Mouse (Mus musculus): Measurements from ENCODE around the gene Rtn4rl2.

DNA sequence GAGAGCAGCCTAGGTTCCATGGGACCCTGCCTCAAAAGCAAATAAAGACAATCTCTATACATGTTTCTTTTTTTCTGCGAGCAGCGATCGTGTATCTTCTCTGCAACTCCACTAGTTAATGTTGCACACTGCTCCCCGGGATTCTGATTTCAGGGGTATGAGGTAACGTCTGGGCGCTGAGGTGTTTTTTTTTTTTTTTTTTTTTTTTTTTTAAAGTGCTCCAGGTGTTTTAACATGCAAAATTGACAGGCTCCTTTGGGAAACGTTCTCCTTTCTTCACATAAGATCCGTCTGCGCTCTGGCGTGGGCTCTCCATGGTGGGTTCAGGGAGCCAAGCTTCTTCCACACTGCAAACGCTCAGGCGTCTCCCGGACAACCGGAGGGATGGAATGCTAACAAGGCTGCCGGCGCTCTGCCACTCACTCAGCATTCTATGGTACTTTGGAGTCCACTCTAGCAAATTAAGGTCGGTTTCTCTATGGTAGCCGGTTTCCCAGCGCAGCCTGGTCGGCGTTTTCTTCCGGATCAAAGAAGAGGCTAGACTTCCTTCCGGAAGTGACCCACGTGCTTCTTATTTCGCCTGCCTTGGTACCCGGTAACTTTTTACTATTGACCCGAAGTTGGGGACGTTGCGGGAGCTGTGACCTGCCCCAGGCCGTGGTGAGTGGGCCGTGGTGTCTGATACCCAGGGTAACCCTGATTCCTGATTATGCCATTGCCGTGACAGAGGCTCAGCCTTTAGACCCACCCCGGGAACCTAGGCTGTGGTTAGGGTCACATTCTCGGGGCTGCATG is 59.8 kb downstream of the Rtn4rl2 start, which contains the start of gene Timm10:
- peak; percentile 46; the same call in 1 of the 2 replicates for TF ChIP-seq POLR2A (IDR thresholded peaks at IDR 0.05; ENCODE audit: borderline replicate concordance, insufficient read depth, low read length)
- TF ChIP-seq CTCF (IDR thresholded peaks at IDR 0.05; ENCODE audit: borderline replicate concordance, insufficient read depth, low read depth, low read length): no peak

Measured in cerebellum, adult 2 months (tissue).